Mouse (Mus musculus) heart, embryonic 14.5 days (tissue): Measurements from ENCODE around the gene Aicda. TPM values are rescaled to one million over a fixed set of nuclear protein-coding genes. Genes with fewer than 3 reads are reported as not detected.
"Not testable (repeated sequence)": the region's sequence is repeated elsewhere in the genome, so short reads cannot be mapped to it uniquely, and the experiment has no call there.

Experiments
- ATAC-seq: fragments of 200-750 bp; cut with Nextera tagmentation; 2 replicates; pipeline ENCODE4 v1.8.0; 2017; ENCODE audit warnings: low read depth, moderate TSS enrichment; ENCODE audit not compliant: insufficient number of reproducible peaks, insufficient read depth, low FRiP score
- H3K27ac ChIP-seq, 2 experiments: fragments of 200-500 bp in 1 of 2; fragments of 300-500 bp in 1 of 2; sonication (generic) in 1 of 2; replicated peaks in 1 of 2; 2 replicates each; pipeline ENCODE4 v1.5.1; 2012 to 2014; ENCODE audit warnings: low read depth in 2 of 2, low read length in 2 of 2, control low read depth in 1 of 2, mild to moderate bottlenecking in 1 of 2, mixed read lengths in 1 of 2; ENCODE audit not compliant: control insufficient read depth in 1 of 2, insufficient read depth in 1 of 2
- H3K27me3 ChIP-seq: fragments of 300-500 bp; sonication (generic); 2 replicates; pipeline ENCODE4 v1.6.1; 2014; ENCODE audit warnings: mild to moderate bottlenecking, low read length, control low read depth; ENCODE audit not compliant: control insufficient read depth, insufficient read depth
- H3K36me3 ChIP-seq: fragments of 300-500 bp; sonication (generic); 2 replicates; pipeline ENCODE4 v1.6.1; 2014; ENCODE audit warnings: mild to moderate bottlenecking, control low read depth, low read length, mixed read lengths; ENCODE audit not compliant: control insufficient read depth, insufficient read depth
- H3K4me1 ChIP-seq, 2 experiments: fragments of 200-500 bp in 1 of 2; fragments of 300-500 bp in 1 of 2; sonication (generic) in 1 of 2; 2 replicates each; pipeline ENCODE4 v1.6.1; 2012 to 2014; ENCODE audit warnings: low read length in 2 of 2, control low read depth in 1 of 2, mixed read lengths in 1 of 2; ENCODE audit not compliant: control insufficient read depth in 2 of 2, insufficient read depth in 2 of 2
- H3K4me2 ChIP-seq: fragments of 300-500 bp; sonication (generic); 2 replicates; pipeline ENCODE4 v1.6.1; 2014; ENCODE audit warnings: mild to moderate bottlenecking, low read length
- H3K4me3 ChIP-seq, 2 experiments: fragments of 200-500 bp in 1 of 2; fragments of 300-500 bp in 1 of 2; sonication (generic) in 1 of 2; 2 replicates each; pipeline ENCODE4 v1.5.1; 2012 to 2014; ENCODE audit warnings: low read length in 2 of 2, mild to moderate bottlenecking in 2 of 2, control low read depth in 1 of 2, low read depth in 1 of 2, moderate library complexity in 1 of 2; ENCODE audit not compliant: control insufficient read depth in 1 of 2, insufficient read depth in 1 of 2
- H3K9ac ChIP-seq: fragments of 300-500 bp; sonication (generic); 2 replicates; pipeline ENCODE4 v1.6.1; 2014; ENCODE audit warnings: mild to moderate bottlenecking, low read length
- H3K9me3 ChIP-seq: fragments of 300-500 bp; sonication (generic); 2 replicates; pipeline ENCODE4 v1.6.1; 2016; ENCODE audit warnings: low read length, control low read depth; ENCODE audit not compliant: control insufficient read depth
- WGBS: fragments of 180-500 bp; shearing (Covaris S2); extraction: QIAGEN DNeasy Blood & Tissue Kit; methylation state at CpG from one replicate; pipeline ENCODE4 v1.1.7; 2014; 5-methylcytosine and 5-hydroxymethylcytosine counted together
- polyA plus RNA-seq: library from polyadenylated mRNA; unstranded; fragments of >200 nt; fragmentation: Nextera tagmentation; extraction: Ambion mirVana; gene quantifications from 2 replicates; pipeline ENCODE4 v1.2.1, GENCODE M21; 2014

Gene Aicda
- not detected in 2 replicates for polyA plus RNA-seq

- ATAC-seq = no peak
- no peak within 1 kb of the TSS for H3K9ac ChIP-seq
- no peak within 1 kb of the TSS for H3K27ac ChIP-seq
- no peaks in the 10 kb centered on the region for H3K27me3 ChIP-seq
- no peak within 1 kb of the TSS for H3K4me2 ChIP-seq
- 49% methylated on average over 9 of the region's 9 CpGs for WGBS
- no peak within 1 kb of the TSS for H3K4me3 ChIP-seq
- H3K36me3 ChIP-seq = no peaks in the 10 kb centered on the region
- H3K9me3 ChIP-seq = no peaks in the 10 kb centered on the region
- peaks cover 4 to 8% of the 10 kb centered on the region in 2 experiments; a peak in 3 of 4 replicates for H3K4me1 ChIP-seq
These were observed at the start of gene Aicda for GRCm38 (mm10) chr6:122553606-122554005. TSS of gene Aicda (plus strand) at chr6:122553801.

GRCm38 (mm10) chr6:122505041-122505440 is 48.6 kb upstream of the Aicda start:
- Histone ChIP-seq H3K9ac (no peak overlapping the region), H3K4me2 (no peak overlapping the region), H3K4me1 (peaks cover 3% of the 10 kb centered on the region in 2 experiments; a peak in 2 of 4 replicates), H3K27me3 (no peaks in the 10 kb centered on the region), H3K36me3 (no peaks in the 10 kb centered on the region), H3K4me3 (no peak overlapping the region), H3K9me3 (no peaks in the 10 kb centered on the region), H3K27ac (no peak overlapping the region)
- WGBS = 72% methylated on average over 4 of the region's 4 CpGs
- ATAC-seq = no peak

GRCm38 (mm10) chr6:122505545-122505944 is 48.1 kb upstream of the Aicda start, which contains the start of gene Mfap5:
TSS of gene Mfap5 (plus strand) at chr6:122505845.
- Histone ChIP-seq H3K27me3 (no peaks in the 10 kb centered on the region), H3K27ac (no peak within 1 kb of the TSS), H3K4me2 (no peak within 1 kb of the TSS), H3K4me3 (no peak within 1 kb of the TSS), H3K9ac (no peak within 1 kb of the TSS), H3K36me3 (no peaks in the 10 kb centered on the region), H3K4me1 (peaks cover 3% of the 10 kb centered on the region in 2 experiments; a peak in 2 of 4 replicates), H3K9me3 (no peaks in the 10 kb centered on the region)
- WGBS = 79% methylated on average over 3 of the region's 3 CpGs
- ATAC-seq = no peak

GRCm38 (mm10) chr6:122508494-122508893 is 45.1 kb upstream of the Aicda start:
- Histone ChIP-seq H3K4me1 (peaks cover 3% of the 10 kb centered on the region in 2 experiments; a peak in 2 of 4 replicates), H3K27ac (peak overlapping the region; percentile 57 to 64), H3K9ac (no peak overlapping the region), H3K4me3 (no peak overlapping the region), H3K4me2 (no peak overlapping the region), H3K27me3 (no peaks in the 10 kb centered on the region), H3K9me3 (no peaks in the 10 kb centered on the region), H3K36me3 (no peaks in the 10 kb centered on the region)
- ATAC-seq = peak; percentile 77
- WGBS = 53% methylated on average over 8 of the region's 8 CpGs

GRCm38 (mm10) chr6:122512914-122513878 is 40.4 kb upstream of the Aicda start:
- 0 out of 2 replicates have a peak overlapping the region, but pooled peaks have one; percentile 18 for H3K4me2 ChIP-seq
- H3K36me3 ChIP-seq = no peaks in the 10 kb centered on the region
- H3K27ac ChIP-seq = no peak overlapping the region; a peak in 1 of 4 replicates
- H3K4me3 ChIP-seq = no peak overlapping the region
- H3K27me3 ChIP-seq = no peaks in the 10 kb centered on the region
- no peaks in the 10 kb centered on the region for H3K9me3 ChIP-seq
- ATAC-seq = no peak
- 47% methylated on average over 12 of the region's 12 CpGs for WGBS
- H3K4me1 ChIP-seq = peaks cover 2% of the 10 kb centered on the region in 2 experiments; a peak in 2 of 4 replicates
- no peak overlapping the region for H3K9ac ChIP-seq

GRCm38 (mm10) chr6:122514312-122514711 is 39.3 kb upstream of the Aicda start:
- ATAC-seq = no peak
- whole genome bisulfite sequencing = 76% methylated on average over 3 of the region's 3 CpGs

GRCm38 (mm10) chr6:122515762-122516161 is 37.8 kb upstream of the Aicda start:
- H3K27me3 ChIP-seq, H3K36me3 ChIP-seq, H3K9me3 ChIP-seq, ATAC-seq, H3K27ac ChIP-seq, H3K4me2 ChIP-seq, H3K4me1 ChIP-seq, H3K4me3 ChIP-seq, H3K9ac ChIP-seq: not testable (repeated sequence)
- 93% methylated on average over 2 of the region's 2 CpGs for WGBS

More at GRCm38 (mm10) chr6:122514312-122514711, 39.3 kb upstream of the Aicda start:
- Histone ChIP-seq H3K4me1 (no peaks in the 10 kb centered on the region; a peak in 1 of 4 replicates), H3K36me3 (no peaks in the 10 kb centered on the region), H3K27ac (no peak overlapping the region), H3K4me2 (0 out of 2 replicates have a peak overlapping the region, but pooled peaks have one; percentile 18), H3K4me3 (no peak overlapping the region), H3K9ac (no peak overlapping the region), H3K27me3 (no peaks in the 10 kb centered on the region), H3K9me3 (no peaks in the 10 kb centered on the region)
